Mouse (Mus musculus): Measurements from ENCODE around the gene Dyx1c1.

GRCm38 (mm10) chr9:72943424-72943823 lies 15.2 kb upstream of the Dyx1c1 start:
- TF ChIP-seq CTCF (IDR thresholded peaks at IDR 0.05; ENCODE audit: borderline replicate concordance, control insufficient read depth, extremely low read depth, insufficient read depth, low read length, poor library complexity) (no peak), POLR2A (IDR thresholded peaks at IDR 0.05; ENCODE audit: control insufficient read depth, extremely low read depth, insufficient read depth, low read length, poor library complexity) (no peak)
